Mouse (Mus musculus): ENCODE results near the gene Lrfn1. TPM values are rescaled to one million over a fixed set of nuclear protein-coding genes. Genes with fewer than 3 reads are reported as not detected.

The Lrfn1 gene
- total RNA-seq, 2 experiments from 2014 or later, result 6.9 TPM; not detected in 1

GRCm38 (mm10) chr7:28444344-28444974, 7.3 kb upstream of the Lrfn1 start:
- ATAC-seq (replicated peaks; ENCODE audit: low FRiP score, poor library complexity, severe bottlenecking), result no peak

DNA sequence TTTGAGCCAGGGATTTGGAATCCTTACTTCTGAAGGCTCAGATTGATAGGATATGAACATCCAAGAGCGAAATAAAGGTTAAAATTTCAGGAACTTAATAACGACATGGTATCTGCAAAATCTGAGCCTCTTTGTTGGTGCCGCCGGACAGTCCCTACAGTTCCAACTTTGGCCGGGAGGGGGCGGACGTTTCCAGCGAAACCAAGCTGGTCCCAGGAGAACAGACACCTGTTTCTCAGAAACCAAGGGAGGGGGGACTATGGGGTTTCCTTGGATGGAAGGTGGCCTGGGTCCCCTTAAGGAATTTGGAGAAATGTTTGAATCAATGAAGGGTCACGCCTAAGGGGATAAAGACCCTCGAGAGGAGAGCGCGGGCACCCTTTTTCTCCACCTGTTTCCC, 5.3 kb upstream of the Lrfn1 start:
- peak; percentile 74 for ATAC-seq (replicated peaks; ENCODE audit: low FRiP score, poor library complexity, severe bottlenecking)

- no peak for ATAC-seq (replicated peaks; ENCODE audit: low FRiP score, poor library complexity, severe bottlenecking)
Measured at GRCm38 (mm10) chr7:28447101-28447830, 4.5 kb upstream of the Lrfn1 start.

DNA sequence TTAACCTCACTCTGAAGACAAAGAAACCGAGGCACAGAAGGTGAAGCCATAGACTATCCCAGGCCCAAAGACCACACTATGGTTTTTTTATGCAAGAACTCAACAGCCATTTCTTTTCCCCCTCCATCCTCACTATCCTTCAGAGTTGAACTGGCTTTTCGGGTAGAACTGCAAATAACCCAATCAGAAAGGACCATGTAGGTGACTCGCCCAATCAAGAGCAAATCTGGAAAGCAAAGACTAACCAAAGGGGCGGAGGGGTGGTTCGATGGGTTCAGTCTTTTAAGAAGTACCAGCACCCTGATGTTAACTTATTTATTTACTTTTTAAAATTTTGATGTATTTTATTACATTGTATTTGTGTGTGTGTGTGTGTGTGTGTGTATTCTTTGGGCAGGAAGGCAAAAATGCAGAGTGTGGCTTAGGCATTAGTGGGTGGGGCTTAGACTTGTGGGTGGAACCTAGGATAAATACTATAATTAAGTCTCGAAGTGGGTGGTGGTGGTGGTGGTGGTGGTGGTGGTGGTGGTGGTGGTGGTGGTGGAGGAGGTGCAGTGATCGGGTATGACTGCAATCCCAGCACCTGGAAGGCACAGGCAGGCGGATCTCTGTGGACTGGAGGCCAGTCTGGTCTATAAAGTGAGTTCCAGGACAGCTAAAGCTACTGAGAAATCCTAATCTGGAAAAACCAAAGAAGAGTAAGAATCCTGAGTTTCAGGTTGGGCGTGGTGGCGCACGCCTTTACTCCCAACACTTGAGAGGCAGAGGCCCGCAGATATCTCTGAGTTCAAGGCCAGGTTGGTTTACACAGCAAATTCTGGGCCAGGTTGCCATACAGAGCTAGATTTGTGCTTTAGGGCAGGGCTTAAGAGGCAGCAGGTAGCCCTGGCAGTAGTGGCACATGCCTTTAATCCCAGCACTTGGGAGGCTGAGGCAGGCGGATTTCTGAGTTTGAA, 3.6 kb upstream of the Lrfn1 start:
- no peak for ATAC-seq (replicated peaks; ENCODE audit: low FRiP score, poor library complexity, severe bottlenecking)

- no peak for ATAC-seq (replicated peaks; ENCODE audit: low FRiP score, poor library complexity, severe bottlenecking)
Measured at GRCm38 (mm10) chr7:28452361-28453005, 703 bp downstream of the Lrfn1 start.

- no peak for ATAC-seq (replicated peaks; ENCODE audit: low FRiP score, poor library complexity, severe bottlenecking)
Measured at GRCm38 (mm10) chr7:28460361-28460760, 8.6 kb downstream of the Lrfn1 start.

GRCm38 (mm10) chr7:28462769-28463168, 11.0 kb downstream of the Lrfn1 start:
- no peak for ATAC-seq (replicated peaks; ENCODE audit: low FRiP score, poor library complexity, severe bottlenecking)

GRCm38 (mm10) chr7:28464416-28465212, 12.8 kb downstream of the Lrfn1 start:
- ATAC-seq (replicated peaks; ENCODE audit: low FRiP score, poor library complexity, severe bottlenecking), result no peak

GRCm38 (mm10) chr7:28466721-28467212, 15.0 kb downstream of the Lrfn1 start:
- no peak for ATAC-seq (replicated peaks; ENCODE audit: low FRiP score, poor library complexity, severe bottlenecking)

GRCm38 (mm10) chr7:28467213-28467751, 15.5 kb downstream of the Lrfn1 start:
- no peak for ATAC-seq (replicated peaks; ENCODE audit: low FRiP score, poor library complexity, severe bottlenecking)

- no peak for ATAC-seq (replicated peaks; ENCODE audit: low FRiP score, poor library complexity, severe bottlenecking)
Measured at GRCm38 (mm10) chr7:28476191-28476590, 24.4 kb downstream of the Lrfn1 start.

DNA sequence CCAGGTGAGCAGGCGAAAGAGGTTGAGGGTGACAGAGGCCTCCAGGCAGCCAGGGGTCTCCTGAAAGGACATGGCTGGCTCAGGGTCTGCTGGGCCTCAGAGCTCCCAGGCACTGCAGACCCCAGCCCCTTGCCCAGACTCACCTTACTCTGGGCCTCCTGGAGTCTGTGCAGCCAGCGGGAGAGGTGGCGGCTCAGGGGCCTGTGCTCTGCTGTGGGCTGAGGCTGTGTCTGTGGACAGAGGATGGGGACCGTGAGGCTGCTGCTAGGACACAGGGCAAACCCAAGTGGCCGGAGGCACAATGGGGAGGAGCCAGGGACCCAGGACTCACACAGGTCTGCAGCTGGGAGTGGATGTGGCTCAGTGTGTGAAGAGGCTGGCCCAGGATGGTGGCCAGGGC, 25.6 kb downstream of the Lrfn1 start:
- peak; percentile 30; the same call in 1 of the 2 replicates for ATAC-seq (replicated peaks; ENCODE audit: low FRiP score, poor library complexity, severe bottlenecking)

DNA sequence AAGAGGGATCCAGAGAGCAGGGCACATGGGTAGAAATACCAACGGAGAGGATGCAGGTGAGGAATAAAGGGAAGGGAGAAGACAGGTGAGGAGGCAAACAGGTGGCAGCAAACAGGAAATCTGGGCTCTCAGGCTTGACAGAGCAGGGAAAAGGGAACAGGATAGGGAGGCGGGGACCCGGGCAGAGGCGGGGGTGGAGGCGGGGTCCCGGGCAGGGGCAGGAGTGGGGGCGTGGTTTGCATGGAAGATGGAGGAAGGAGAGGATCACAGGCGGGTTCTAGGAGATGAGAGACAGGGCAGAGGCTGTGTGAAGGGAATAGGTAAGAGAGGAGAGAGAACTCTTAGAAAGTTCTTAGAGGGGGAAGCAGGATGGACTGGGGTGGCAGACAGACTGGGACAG, 27.1 kb downstream of the Lrfn1 start:
- no peak for ATAC-seq (replicated peaks; ENCODE audit: low FRiP score, poor library complexity, severe bottlenecking)

GRCm38 (mm10) chr7:28482854-28483253, 31.1 kb downstream of the Lrfn1 start:
- no peak for ATAC-seq (replicated peaks; ENCODE audit: low FRiP score, poor library complexity, severe bottlenecking)

DNA sequence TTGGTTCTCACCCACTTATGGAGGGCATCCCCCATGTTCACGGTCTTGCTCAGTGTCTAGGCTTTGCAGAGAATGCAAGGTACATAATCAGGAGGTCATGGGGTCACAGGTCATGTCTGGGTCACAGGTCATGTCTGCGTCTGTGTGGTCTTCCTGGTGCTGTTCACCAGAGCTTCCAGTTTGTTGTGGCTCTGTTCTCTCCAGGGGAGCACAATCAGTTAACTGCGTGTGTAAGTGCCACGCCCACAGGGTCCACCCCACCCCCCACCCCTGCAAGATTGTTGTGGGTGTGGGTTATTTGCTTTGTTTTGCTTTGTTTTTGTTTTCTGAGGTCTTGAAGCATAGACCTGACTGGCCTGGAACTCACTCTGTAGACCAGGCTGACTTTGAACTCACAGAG, 32.4 kb downstream of the Lrfn1 start:
- ATAC-seq (replicated peaks; ENCODE audit: low FRiP score, poor library complexity, severe bottlenecking), result no peak

- ATAC-seq (replicated peaks; ENCODE audit: low FRiP score, poor library complexity, severe bottlenecking), result no peak
Measured at GRCm38 (mm10) chr7:28488030-28488491, 36.3 kb downstream of the Lrfn1 start.

DNA sequence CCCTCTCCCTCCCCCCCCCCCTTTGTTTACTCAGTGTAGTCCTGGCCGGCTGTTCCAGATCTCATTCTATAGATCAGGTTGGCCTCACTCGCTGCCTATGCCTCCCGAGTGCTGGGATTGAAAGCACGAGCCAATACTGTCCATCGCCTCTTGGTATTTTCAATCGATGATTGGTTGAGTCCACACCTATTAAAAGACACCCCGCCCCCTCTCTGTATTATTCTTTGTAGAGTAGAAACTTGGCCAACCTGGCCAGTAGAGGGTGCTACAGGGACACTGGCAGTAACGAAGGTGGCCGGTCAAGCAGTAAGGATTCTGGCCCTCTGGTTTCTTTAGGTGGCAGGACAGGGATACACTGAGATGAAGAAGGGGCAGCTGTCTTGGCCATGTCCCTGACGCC, 38.6 kb downstream of the Lrfn1 start:
- no peak for ATAC-seq (replicated peaks; ENCODE audit: low FRiP score, poor library complexity, severe bottlenecking)

- no peak for ATAC-seq (replicated peaks; ENCODE audit: low FRiP score, poor library complexity, severe bottlenecking)
Measured at GRCm38 (mm10) chr7:28490903-28491302, 39.1 kb downstream of the Lrfn1 start.

- no peak for ATAC-seq (replicated peaks; ENCODE audit: low FRiP score, poor library complexity, severe bottlenecking)
Measured at GRCm38 (mm10) chr7:28492310-28492709, 40.5 kb downstream of the Lrfn1 start.
